Mouse (Mus musculus): ENCODE results near the gene Abl1.

GRCm38 (mm10) chr2:31733558-31733957 lies 45.4 kb downstream of the Abl1 start:
- TF ChIP-seq CTCF (IDR thresholded peaks at IDR 0.05; ENCODE audit: control insufficient read depth, insufficient read depth, insufficient read length): no peak
- no peak for TF ChIP-seq USF1 (IDR thresholded peaks at IDR 0.05; ENCODE audit: low read depth)
- TF ChIP-seq MAX (IDR thresholded peaks at IDR 0.05): no peak
- no peak for TF ChIP-seq MYOG (IDR thresholded peaks at IDR 0.05; ENCODE audit: control insufficient read depth, extremely low read depth, insufficient read length)
- TF ChIP-seq MYOD1 (IDR thresholded peaks at IDR 0.05; ENCODE audit: control insufficient read depth, insufficient read length, low read depth): no peak

Data from C2C12 (cell line).